Mouse (Mus musculus) liver (tissue): Measurements from ENCODE around the gene Hoxb3.

ENCODE experiments used
- DNase-seq: peaks from one replicate; pipeline ENCODE4 v3.0.0-alpha.2; 2020; ENCODE audit warnings: mixed read lengths

Gene Hoxb3

GRCm38 (mm10) chr11:96319071-96319902 is 3.8 kb upstream of the Hoxb3 start:
- no peak for DNase-seq

- DNase-seq, result no peak
Measured at GRCm38 (mm10) chr11:96319910-96320309, 3.2 kb upstream of the Hoxb3 start.

DNA sequence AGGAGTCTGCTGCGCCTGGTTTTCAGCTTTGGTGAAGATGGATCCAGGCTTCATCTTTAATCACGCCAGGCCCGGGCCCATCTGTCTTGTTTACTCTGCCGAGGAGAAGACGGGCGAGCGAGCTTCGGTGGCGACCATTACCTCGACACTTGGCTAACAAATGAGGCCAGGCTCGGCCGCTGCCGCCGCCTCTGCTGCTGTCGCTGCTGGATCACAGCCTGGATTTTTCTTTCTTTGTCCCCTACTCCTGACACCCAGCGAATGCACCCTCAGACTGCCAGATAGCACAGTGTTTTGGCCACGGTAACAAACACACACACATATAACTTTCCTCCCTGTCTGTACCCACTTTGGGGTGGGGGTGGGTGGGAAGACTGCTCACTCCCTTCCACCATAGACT is 2.4 kb upstream of the Hoxb3 start:
- DNase-seq, result no peak

DNA sequence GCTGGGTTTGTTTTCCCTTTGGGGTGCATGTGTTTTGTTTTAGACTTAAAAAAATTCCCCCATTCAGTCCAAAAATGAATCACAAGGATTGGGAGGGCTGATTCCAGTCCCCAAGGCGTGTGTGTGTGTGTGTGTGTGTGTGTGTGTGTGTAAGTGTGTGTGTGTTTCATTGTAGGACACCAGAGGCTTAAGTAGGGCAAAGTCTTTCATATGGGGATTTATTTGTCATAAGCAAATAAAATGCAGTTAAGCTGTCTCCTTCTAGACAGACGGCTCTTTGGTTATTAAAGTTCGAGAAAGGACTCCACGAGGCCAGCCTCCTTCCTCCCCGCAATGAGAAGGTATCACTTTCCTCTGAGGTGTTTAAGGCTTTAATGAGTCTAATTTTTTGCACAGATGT is 1.3 kb upstream of the Hoxb3 start:
- no peak for DNase-seq

DNA sequence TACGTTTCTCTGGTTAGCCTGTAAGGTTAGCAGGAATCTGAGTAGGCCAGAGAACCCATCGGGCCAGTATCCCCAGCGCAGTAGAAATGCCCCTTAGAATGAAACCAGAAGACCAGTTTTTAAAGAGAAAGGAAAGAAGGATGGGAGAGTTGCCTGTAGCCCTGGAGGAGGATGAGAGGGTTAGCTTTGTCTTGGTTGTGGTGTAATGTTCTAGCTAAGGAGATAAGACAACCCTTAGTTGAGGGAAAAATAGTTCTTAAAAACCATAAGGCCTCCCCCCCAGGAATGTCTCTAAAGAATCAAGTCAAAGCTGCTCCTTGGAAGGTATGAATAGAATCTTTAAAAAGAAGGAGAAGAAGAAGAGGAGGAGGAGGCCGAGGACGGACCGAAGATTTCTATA is 388 bp upstream of the Hoxb3 start:
- no peak for DNase-seq

- no peak for DNase-seq
Measured at GRCm38 (mm10) chr11:96324125-96324524, 999 bp downstream of the Hoxb3 start.

- no peak for DNase-seq
Measured at GRCm38 (mm10) chr11:96324965-96325364, 1.8 kb downstream of the Hoxb3 start.

- no peak for DNase-seq
Measured at GRCm38 (mm10) chr11:96325747-96326212, 2.7 kb downstream of the Hoxb3 start.

- DNase-seq, result no peak
Measured at GRCm38 (mm10) chr11:96326705-96327104, 3.6 kb downstream of the Hoxb3 start.

DNA sequence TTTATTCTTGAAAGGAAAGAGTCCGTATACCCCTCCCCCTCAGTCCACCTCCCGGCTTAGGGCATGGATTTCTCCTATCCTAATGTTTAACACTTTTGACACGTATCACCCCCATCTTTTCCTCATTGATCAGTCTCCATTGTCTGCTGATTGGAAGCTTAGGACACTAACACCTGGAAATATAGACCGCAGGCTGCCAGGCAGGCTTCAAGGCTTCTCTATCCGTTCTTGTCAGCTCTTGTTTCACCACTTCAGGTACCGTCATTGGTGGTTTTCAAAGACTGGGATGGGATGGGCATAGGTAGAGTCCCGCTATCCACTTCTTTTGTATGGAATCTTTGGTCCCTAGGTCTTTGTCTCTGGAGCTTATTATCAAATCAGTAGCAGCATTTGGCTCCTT is 4.0 kb downstream of the Hoxb3 start:
- DNase-seq, result no peak

DNA sequence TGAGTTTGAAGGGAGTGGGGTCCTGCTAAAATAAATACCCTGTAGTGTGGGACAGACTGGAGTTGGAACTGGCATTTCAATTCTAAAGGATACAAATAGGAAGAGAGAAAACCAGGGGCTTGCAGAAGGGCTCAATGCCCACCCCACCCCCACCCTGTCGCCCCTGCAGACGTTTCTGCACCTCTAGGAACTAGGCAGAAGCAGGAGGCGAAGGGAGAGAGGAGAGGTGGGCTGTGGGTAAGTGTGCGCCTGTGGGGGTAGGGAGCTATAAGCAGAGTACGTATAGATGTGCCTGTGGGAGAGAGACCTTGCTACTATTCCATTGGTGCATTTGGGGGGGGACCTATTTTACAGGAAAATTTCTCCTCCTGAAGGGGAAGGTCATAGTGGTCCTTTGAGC is 4.6 kb downstream of the Hoxb3 start:
- no peak for DNase-seq

DNA sequence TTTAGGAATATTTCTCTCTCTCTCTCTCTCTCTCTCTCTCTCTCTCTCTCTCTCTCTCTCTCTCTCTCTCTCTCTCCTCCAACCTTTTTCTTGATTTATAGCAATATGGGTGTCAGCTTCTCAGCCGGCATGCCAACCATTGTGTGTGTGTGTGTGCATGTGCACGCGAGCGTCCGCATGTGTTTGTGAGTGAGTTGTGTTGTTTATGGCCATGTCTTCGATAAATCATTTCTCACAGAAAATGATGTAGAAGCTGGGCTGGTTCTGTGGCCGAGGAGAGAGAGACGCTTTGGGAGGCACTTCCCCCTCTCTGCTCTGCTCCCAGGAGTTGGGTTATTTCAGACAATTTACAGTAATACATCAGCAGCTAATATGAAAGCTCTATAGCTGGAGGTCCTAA is 5.5 kb downstream of the Hoxb3 start:
- no peak for DNase-seq

DNA sequence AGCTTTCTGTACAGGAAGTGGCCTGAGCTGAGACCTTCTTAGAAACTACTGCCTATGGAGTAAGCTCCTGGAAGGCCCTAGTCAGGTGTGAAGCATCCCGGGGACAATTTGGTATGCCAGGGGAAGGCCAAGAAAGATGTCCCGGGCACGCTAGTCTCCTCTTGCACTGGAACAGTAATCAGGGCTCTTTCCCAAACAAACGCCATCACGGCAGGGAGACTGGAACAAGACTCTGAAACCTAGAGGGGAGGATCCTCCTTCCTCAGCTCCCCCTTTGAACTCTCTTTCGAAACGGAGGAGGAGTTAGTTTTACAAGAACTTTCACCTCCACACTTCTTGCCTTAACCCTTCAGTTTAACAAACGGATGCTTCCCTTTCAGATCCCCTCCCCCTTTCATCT is 9.0 kb downstream of the Hoxb3 start:
- no peak for DNase-seq

- no peak for DNase-seq
Measured at GRCm38 (mm10) chr11:96332618-96333032, 9.5 kb downstream of the Hoxb3 start.

DNA sequence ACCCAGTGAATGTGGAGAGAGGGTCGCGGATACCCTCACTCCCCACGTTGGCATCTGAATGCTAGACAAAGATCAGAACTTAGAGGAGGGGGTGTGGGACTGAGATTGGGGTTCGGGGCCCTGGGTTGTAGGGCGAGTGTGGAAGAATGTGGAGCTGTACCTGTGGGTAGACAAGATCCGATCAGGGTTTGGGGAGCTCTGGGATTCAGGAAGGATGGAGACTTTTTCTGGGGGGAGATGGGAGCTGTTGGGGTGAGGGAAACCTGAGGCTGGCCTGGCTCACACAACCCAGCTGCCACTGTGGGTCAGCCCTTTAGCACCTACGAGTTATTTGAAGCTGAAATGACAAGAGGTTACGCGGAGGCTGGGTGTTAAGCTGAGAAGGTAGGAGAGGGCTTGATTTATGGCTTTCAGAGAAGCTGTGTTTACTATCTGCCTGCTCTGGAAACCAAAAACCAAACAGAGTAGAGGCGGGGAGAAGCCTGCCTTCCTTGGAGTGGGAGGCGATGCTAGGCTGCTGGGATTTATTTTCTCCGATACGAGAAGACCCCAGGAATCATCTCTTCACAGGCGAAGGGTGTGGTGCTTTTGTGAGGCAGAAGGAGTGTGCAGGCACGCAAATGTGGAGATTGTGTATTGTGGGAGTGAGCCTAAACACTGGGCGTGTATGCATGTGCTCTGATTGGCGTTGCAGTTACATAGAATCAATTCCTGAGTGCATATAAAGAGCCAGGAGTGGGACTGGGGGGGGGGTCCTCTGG is 10.3 kb downstream of the Hoxb3 start:
- no peak for DNase-seq

GRCm38 (mm10) chr11:96334002-96334364 is 10.9 kb downstream of the Hoxb3 start:
- no peak for DNase-seq

DNA sequence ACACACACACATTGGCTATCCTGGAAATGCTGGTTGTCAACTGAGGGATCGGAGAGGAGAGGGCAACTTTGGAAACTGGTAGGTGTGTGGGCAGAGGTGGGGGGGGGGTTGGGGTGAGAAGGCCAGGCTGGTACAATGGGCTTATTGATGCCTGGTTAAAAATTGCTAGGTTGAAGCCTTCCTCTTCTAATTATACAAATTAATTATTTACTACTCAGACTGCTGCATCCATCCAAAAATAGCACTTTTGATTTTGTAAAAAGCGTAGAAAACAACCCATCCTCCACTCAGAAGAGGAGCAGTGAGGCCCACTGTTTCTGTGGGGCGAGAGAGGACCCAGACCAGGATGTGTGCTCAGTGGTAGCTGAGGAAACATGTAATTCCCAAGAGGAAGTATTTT is 11.9 kb downstream of the Hoxb3 start:
- DNase-seq, result no peak

GRCm38 (mm10) chr11:96336597-96336996 is 13.5 kb downstream of the Hoxb3 start:
- DNase-seq, result no peak

GRCm38 (mm10) chr11:96337026-96337425 is 13.9 kb downstream of the Hoxb3 start:
- no peak for DNase-seq

DNA sequence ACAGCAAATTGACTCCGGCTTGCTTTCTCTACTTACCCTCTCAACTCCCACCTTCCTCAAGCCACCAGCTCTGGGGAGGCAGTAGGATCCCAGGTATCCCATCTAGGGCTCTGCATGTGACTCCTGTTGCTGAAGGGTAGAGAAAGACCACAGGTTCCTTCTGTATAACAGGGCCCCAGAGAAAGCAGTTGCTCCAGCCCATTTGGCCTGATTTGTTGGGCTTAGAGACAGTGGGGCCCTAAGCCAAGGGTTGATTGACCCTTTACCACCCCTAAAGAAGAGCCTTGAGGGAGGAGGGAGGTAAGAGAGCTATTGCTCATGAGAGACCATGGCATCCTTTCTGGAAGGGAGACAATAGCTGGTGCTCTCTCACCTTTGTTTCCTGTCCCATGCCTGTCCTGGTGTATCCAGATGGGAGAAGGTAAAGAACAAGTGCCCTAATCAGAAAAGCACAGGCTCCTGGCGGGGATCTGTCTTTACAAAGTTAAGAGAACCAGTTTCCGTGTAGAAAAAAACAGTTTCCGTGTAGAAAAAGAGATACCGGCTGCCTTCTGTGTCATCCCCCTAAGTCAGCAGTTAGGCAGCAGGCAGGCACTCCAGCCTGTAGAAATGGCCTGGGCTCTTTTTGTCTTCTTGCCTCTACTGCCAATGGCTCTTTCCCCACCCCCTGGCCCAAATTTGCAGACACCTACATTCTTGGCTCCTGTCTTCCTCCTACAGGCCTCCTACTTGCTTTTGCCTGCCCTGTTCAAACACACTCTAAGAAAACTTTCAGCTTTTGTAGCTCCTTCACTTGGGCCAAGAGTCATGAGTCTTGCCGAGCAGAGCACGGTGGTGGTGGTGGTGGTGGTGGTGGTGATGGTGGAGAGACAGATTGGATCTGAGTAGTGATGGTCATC is 16.1 kb downstream of the Hoxb3 start:
- DNase-seq, result no peak

DNA sequence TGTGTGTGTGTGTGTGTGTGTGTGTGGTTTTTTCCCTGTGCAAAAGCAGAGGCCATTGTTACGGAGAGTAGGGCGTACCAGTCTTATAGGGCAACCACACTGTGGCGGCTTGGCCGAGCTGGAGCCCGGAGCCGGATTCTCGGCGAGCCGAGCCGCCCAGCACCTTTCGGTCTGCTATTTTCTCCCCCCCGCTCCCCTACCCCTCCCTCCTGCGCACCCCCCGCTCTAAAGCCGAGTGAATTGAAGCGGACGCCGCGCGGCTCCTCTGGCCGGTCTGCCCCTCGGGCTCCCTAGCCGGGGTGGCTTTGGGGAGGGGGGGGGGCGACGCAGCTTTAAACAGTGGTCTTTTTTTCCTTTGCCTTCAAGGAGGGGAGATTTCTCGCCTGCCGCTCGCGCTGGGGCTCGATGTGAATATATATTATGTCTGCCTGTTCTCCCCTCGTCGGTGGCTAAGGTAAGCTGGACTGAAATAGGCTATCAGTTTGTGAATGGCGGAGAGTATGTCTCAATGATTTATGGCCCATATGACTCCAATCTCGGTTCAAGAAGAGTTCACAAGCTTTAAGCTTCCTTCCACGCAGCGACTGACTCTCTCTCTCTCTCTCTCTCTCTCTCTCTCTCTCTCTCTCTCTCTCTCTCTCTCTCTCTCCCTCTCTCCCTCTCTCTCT is 17.7 kb downstream of the Hoxb3 start:
- peak; percentile 17 for DNase-seq

DNA sequence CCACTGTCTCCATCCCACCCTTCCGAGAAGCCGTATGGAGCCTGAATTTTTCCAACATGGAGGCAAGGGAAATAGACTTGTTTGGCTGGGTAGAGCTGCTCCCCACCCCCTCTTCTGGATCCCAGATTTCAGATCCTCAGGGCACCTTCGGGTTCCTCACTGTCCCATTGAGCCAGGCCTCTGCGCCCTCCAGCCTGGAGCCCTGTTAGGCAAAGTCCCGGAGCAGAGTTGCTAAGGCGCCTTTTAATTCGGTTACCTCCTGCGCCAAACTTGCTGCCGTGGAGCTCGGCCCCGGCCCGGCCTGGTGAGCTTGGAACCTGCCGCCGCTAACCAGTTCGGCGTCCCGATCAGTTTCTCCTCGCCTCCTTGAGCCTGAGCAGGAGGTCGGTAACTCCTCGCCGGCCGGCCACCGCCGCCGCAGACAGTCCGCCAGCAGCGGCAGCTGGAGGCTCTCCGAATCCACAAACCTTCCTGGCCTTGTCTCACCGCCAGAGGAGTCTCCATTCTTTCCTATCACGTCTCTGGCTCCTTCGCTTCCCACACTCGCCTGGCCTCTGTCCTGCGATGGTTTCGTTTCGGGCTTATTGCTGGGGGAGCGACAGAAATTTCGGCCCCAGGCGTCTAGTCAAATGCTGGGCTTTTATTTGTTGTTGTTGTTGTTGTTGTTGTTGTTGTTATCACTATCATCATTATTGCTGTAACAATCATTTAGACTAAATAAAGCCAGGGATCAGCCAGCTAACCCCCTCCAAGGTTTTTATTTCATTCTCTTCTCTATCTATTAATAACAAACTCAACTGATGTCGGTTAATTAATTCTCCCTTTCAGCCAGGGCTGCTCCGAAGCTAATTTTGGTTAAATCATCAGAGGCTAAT is 18.8 kb downstream of the Hoxb3 start:
- no peak for DNase-seq
